Mouse (Mus musculus): Measurements from ENCODE around the gene Psmf1. TPM values are rescaled to one million over a fixed set of nuclear protein-coding genes. Genes with fewer than 3 reads are reported as not detected.

The Psmf1 gene
- polyA plus RNA-seq (2021; fragmentation: Nextera tagmentation), result 41.5 and 47.6 TPM in 2 replicates
- long read RNA-seq, experiment 1, transcript Psmf1-201 (7 exons, 3,809 nt), result major isoform, 105 of 144 reads
- long read RNA-seq, experiment 1, transcript Psmf1-206 (5 exons, 3,306 nt), result minor isoform, 16 of 144 reads
- long read RNA-seq, experiment 1, partial matches to known transcripts, result 5 of 144 reads
- long read RNA-seq, experiment 1, other reads (novel, unspliced or antisense), result 17 of 144 reads
- long read RNA-seq, experiment 2, transcript Psmf1-201 (7 exons, 3,809 nt), result major isoform, 43 of 61 reads
- long read RNA-seq, experiment 2, transcript Psmf1-206 (5 exons, 3,306 nt), result minor isoform, 7 of 61 reads
- long read RNA-seq, experiment 2, partial matches to known transcripts, result 3 of 61 reads
- long read RNA-seq, experiment 2, other reads (novel, unspliced or antisense), result 7 of 61 reads

GRCm38 (mm10) chr2:151743845-151744244 is at the start of gene Psmf1:
Gene Psmf1 (minus strand): TSS chr2:151744186.

GRCm38 (mm10) chr2:151701231-151702145 is 42.5 kb downstream of the Psmf1 start, which contains the start of gene Tmem74b:
Gene Tmem74b (plus strand): TSS chr2:151702008.

GRCm38 (mm10) chr2:151668433-151668832 is 75.6 kb downstream of the Psmf1 start, which contains the start of gene Rad21l:
Gene Rad21l (minus strand): TSS chr2:151668533.

Other genes with a start within 250 kb of the Psmf1 start
- gene Fkbp1a, start 201.7 kb downstream of the Psmf1 start, polyA plus RNA-seq (2021; fragmentation: Nextera tagmentation), result 951 and 966 TPM in 2 replicates
- gene Sdcbp2, start 171.6 kb downstream of the Psmf1 start, polyA plus RNA-seq (2021; fragmentation: Nextera tagmentation), result 1.3 and 2.5 TPM in 2 replicates
- 62.1 and 89.8 TPM in 2 replicates for gene Snph, start 111.6 kb downstream of the Psmf1 start, polyA plus RNA-seq (2021; fragmentation: Nextera tagmentation)
- 0.12 and 0.23 TPM in 2 replicates for gene Rad21l, start 75.7 kb downstream of the Psmf1 start, polyA plus RNA-seq (2021; fragmentation: Nextera tagmentation)
- gene Tmem74b, start 42.2 kb downstream of the Psmf1 start, polyA plus RNA-seq (2021; fragmentation: Nextera tagmentation), result 11.2 and 13.1 TPM in 2 replicates
- 0.06 and 0.11 TPM in 2 replicates for gene Rspo4, start 98.7 kb upstream of the Psmf1 start, polyA plus RNA-seq (2021; fragmentation: Nextera tagmentation)
- gene Angpt4, start 167.0 kb upstream of the Psmf1 start, polyA plus RNA-seq (2021; fragmentation: Nextera tagmentation), result 0.06 TPM in 1 of 2 replicates, not detected in the other
- 8.9 and 10.1 TPM in 2 replicates for gene Fam110a, start 236.0 kb upstream of the Psmf1 start, polyA plus RNA-seq (2021; fragmentation: Nextera tagmentation)

Measured in left cerebral cortex, adult 6 months (tissue).